Mouse (Mus musculus): Measurements from ENCODE around the gene Rnft2.

Gene Rnft2

DNA sequence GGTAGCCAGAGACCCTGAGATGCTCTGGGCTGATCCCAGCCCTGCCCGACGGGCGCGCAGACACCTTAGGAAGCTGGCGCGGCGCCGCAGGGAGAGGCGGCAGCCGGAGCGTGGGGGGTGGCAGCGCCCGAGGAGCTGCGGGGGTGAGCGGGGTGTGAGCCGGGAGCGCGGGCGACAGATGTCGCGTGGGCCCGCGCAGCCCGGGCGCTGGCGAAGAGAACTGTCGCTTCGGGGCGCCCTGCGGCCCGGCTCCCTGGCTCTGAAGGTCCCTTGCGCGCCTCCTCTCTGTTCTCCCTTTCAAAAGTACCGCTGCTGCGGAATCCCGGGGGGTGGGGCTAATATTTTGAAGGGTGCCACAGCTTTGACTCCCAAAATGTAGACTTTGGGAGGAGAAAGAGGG, 73.3 kb downstream of the Rnft2 start:
- no peak for DNase-seq

DNA sequence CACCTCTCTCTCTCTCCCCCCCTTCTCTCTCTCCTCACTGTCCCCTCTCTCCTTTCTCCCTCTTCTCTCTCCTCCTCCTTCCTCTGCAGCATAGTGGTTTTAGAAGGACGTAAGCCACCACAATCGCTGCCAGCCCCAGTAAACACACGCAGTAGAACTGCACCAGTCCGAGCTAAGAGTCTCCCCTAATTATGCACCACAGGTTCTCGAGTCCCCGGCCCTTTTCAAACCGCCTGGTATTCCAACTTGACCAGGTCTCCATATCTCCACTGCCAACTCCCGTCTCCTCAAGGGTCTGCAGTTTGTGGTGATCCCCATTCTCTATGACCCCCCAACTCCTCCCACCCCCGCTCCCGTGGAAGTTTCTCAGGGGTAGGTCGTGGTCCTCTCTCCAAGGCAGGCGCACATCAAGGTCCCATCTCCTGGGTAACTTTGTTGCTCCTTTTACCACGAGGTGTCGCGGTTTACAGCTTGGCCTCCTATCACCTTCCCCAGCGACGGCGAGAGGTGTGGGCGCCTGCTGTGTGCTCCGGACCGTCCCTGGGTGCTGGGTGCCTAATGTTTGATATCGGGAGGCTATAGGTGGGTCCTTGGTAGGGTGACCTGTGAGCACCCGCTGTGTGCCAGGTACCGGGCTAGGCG, 73.9 kb downstream of the Rnft2 start:
- peak in 1 of 2 experiments; percentile 24 for DNase-seq

- no peak for DNase-seq
Measured at GRCm38 (mm10) chr5:118169222-118170221, 75.4 kb downstream of the Rnft2 start.

DNA sequence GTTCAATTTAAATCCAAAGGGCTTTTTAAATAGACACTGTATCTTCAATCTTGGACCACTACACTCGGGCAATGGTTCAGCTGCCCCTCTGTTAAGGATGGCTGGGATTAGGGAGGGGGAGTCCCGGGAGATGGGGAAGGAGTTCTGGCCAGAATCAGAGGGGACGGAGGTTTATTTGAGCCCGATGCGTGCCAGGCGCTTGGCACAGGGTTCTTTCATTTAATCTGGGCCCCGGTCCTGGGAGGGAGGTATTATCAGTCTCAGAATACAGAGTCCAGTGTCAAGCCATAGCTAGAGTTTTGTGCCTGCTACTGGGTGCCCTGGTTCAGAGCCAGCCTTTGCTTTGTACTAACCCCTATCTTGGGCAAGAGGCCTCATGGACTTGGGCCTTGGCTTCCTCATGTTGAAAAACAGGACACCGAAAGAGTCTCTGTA, 77.3 kb downstream of the Rnft2 start:
- DNase-seq, result no peak

DNA sequence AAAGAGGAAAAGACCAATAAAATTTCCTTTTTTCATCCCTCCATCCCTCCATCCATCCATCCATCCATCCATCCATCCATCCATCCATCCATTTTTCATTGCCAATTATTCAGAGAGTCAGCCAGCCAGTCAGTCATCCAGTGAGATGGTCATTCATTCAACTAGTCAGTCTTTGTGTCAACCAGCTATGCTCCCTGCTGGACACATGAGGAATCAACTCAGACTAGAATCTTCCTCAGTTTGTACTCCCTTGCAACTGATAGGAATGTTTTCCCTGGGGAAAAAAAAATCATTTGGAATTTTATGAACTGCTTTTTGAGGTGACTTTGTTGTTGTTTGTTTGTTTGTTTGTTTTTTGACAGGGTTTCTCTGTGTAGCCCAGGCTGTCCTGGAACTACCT, 79.5 kb downstream of the Rnft2 start:
- DNase-seq, result no peak

GRCm38 (mm10) chr5:118164581-118164980, 80.3 kb downstream of the Rnft2 start, which contains the start of gene Hrk:
Gene Hrk (plus strand): TSS chr5:118164648.
- DNase-seq, result no peak

- DNase-seq, result peak in 1 of 2 experiments; percentile 66
Measured at GRCm38 (mm10) chr5:118160691-118161090, 84.2 kb downstream of the Rnft2 start.

GRCm38 (mm10) chr5:118156976-118157375, 87.9 kb downstream of the Rnft2 start:
- DNase-seq, result peak in 1 of 2 experiments; percentile 63

DNA sequence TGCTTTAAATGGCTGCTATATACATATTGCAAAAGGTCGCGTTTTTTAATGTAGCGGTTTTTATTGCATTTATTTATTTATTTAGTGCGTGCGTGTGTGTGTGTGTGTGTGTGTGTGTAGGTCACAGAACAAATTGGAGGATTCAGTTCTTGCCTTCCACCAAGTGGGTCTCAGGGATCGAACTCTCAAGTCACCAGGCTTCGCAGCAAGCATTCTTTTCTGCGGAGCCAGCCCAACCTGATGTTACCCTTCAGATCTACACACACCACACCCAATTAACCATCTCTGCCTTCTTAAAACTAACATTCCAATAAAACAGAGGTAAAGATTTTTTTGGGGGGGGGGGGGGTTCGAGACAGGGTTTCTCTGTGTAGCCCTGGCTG, 89.4 kb downstream of the Rnft2 start:
- no peak for DNase-seq

DNA sequence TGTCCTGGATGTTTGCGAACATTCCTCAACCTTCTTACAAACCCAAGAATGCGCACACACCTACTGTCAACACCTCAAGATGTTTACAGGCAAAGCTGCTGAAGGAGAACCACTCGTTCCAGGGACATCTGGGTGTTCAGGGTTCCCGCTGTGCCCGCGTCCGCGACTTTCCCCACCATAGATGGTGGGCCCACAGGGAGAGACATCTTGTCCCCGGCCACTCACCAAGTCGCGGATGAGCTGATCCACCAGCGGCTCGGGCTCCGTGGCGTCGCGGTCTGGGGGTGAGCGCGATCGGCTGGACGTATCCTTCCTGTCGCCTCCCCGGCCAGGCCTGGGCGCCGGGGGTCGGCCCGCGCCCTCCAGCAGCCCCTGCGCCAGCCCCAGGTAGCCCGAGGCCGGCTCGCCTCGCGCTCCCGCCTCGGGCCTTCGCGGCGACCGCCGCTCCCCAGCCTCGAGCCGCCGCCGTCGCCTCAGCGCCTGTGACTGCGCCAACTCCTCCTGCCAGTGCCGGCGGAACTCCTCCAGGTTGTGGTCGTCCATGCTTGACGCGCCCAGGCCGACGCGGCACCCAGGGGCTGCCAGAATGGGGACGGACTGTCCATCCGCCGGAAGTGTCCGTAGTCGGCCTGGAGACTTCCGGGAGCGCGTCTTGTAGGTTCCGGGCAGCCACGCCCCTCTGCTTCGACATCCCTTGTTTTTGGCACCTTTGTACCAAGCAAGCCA, 89.9 kb downstream of the Rnft2 start, which contains the start of gene Fbxw8:
Gene Fbxw8, minus strand, starts transcription at position 626 of the 726 bp plus-strand sequence.
- DNase-seq, result peak; percentile 85 to 86

- peak in 1 of 2 experiments; percentile 26 for DNase-seq
Measured at GRCm38 (mm10) chr5:118149711-118150110, 95.2 kb downstream of the Rnft2 start.

- DNase-seq, result no peak
Measured at GRCm38 (mm10) chr5:118147264-118147663, 97.7 kb downstream of the Rnft2 start.

DNA sequence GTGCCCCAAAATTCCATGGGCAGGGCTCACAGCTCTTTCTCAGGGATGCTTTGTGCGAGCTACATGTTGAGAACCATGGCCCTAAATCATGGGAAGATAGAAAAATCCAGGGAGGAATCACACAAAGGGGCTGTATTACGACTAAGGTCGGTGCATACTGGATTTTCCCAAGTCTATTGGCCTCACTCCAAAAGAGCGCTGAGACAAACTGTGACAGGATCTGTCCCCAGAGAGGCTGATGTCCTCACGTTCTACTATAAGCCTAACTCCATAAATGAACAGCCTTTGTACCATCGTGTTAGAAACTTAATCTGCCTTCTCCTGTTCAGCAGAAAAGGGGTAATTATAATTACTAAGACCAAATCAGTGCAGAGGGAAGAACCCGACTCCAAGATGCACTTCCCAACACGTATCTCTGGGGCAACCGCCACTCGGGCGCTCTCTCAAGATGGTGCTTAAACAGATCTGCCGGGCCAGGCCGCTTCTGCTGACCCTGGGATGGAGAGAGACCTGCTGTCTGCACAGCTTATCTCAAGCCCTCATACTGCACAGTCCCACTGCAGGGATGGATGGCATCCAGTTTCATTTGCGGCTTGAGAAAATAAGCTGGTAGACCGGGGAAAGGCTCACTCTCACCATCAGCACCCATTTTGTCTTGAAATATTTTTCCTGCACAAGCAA, 98.8 kb downstream of the Rnft2 start:
- DNase-seq, result no peak

DNA sequence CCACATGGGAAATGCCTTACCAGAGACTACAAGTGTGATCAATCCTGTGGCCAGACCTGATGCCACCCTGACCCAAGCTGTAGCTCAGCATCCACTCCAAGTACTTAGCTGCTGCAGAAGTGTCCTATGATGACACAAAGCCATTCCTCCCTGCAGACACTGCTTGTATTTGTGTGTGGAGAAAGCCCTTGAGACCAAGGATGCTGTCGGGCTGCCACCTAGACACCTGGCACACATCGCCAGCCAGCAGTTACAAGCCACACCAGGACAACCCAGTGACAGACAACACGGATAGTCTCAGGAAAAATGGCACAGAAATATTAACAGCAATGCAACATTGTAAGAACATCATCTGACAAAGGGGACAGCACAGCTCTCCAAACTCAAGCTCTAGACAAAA, 99.5 kb downstream of the Rnft2 start:
- DNase-seq, result no peak

DNA sequence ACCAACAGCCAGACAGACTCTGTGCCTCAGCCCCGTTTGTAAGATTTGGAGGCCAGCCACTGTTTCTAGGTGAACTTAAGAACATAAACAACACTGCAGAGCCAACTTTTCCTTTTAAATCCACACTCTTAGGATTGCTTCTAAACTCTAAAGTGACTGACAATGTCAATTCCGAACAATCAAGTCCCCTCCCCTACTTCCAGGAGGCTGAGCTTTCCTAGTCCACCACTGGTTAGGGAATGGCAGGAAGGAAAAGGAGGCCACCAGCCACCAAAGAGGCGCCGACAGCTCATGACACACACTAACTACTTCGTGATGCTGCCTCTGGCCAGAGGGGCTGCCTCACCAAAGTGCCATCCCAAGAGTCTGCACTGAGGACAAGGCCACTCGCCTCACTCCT, 100.1 kb downstream of the Rnft2 start:
- no peak for DNase-seq

DNA sequence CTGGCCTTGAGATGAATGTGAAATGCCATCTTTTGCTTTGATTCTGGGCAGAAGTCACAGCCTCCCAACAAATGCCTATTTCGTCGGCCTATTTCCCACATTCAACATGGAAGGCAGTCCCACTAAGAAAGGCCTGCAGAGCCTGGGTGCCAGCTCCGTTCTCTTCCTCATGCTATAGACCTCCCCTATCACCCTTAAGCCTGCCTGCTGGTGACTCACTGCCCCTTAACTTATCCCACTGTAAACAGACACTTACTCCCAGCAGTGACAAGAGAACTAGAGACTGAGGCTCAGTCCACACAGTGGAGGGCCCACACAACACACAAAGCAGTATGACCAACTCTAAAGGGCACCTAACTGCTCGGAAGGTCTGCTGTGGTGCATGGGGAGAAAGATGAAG, 100.6 kb downstream of the Rnft2 start:
- DNase-seq, result no peak

GRCm38 (mm10) chr5:118143211-118144026, 101.5 kb downstream of the Rnft2 start:
- no peak for DNase-seq

- DNase-seq, result no peak
Measured at GRCm38 (mm10) chr5:118142471-118142870, 102.4 kb downstream of the Rnft2 start.
